Comparison of ENCODE assay signal across 22 mouse cellular contexts in genomic region chr1:152140175-152140574, GRCm38 (mm10). TPM values are rescaled to one million over a fixed set of nuclear protein-coding genes. Genes with fewer than 3 reads are reported as not detected.
A peak's percentile ranks its signal among the peaks of the same experiment; 100 is the strongest.
DNase-seq lines count a peak whose midpoint lies in the region; ATAC-seq and TF ChIP-seq lines count a peak whose summit lies in the region.
"Had no signal": no experiment of that assay in that cellular context is flagged by ENCODE, and none has a peak within 500 bp of the region (broad histone marks: within the 10 kb centered on the region; RNA-seq: fewer than 3 reads in every experiment).

No protein-coding gene starts in this region.

- intact Hi-C loops in gastrocnemius, adult 2 months (cut with DNase I), result no loop called here
- intact Hi-C loops in heart, postnatal 10 days (cut with DNase I), result no loop called here

- no peak overlapping the region for H3K9ac ChIP-seq in kidney, postnatal 0 days (ENCODE audit: low read depth, low read length)
- H3K9ac ChIP-seq: forebrain, embryonic 13.5 days; hindbrain, embryonic 12.5 days; limb, embryonic 12.5 days; liver, embryonic 13.5 days; midbrain, embryonic 12.5 days had no signal

- H3K27me3 ChIP-seq in kidney, postnatal 0 days (ENCODE audit: insufficient read depth, low read length), result no peaks in the 10 kb centered on the region
- H3K27me3 ChIP-seq: forebrain, embryonic 13.5 days; hindbrain, embryonic 12.5 days; limb, embryonic 12.5 days; liver, embryonic 13.5 days; midbrain, embryonic 12.5 days; Patski had no signal

- no peak for ATAC-seq in kidney, postnatal 0 days (replicated peaks; ENCODE audit: low FRiP score, low read depth)
- ATAC-seq: forebrain, embryonic 13.5 days; intestine, postnatal 0 days; Patski had no signal

- peak overlapping the region; percentile 52; the same call in 1 of the 2 replicates for H3K27ac ChIP-seq in gastrocnemius, adult 2 months
- H3K27ac ChIP-seq in kidney, postnatal 0 days, result no peak overlapping the region
- H3K27ac ChIP-seq: forebrain, embryonic 13.5 days; hindbrain, embryonic 12.5 days; limb, embryonic 12.5 days; liver, embryonic 13.5 days; midbrain, embryonic 12.5 days; stomach, postnatal 0 days had no signal

- TF ChIP-seq CTCF in gastrocnemius, adult 2 months (IDR thresholded peaks at IDR 0.05), result no peak
- TF ChIP-seq CTCF in kidney, postnatal 0 days (IDR thresholded peaks at IDR 0.05; ENCODE audit: low read depth), result no peak

- H3K4me3 ChIP-seq in gastrocnemius, adult 2 months, result no peak overlapping the region
- H3K4me3 ChIP-seq in kidney, postnatal 0 days (replicated peaks; ENCODE audit: low read depth, low read length), result no peak overlapping the region
- H3K4me3 ChIP-seq: forebrain, embryonic 13.5 days; hindbrain, embryonic 12.5 days; limb, embryonic 12.5 days; liver, embryonic 13.5 days; midbrain, embryonic 12.5 days had no signal

- DNase-seq in gastrocnemius, adult 2 months, result peak; percentile 50
- DNase-seq in gastrocnemius, postnatal 4 days (ENCODE audit: low spot score in 2 of 2), result no peak
- DNase-seq in heart, adult 9 months (ENCODE audit: low spot score in 2 of 2), result peak; percentile 52 to 67
- DNase-seq in heart, postnatal 4 days, result no peak
- DNase-seq in heart, postnatal 10 days, result peak; percentile 25 to 37
- peak; percentile 12 for DNase-seq in kidney, postnatal 0 days (ENCODE audit: low spot score)
- no peak for DNase-seq in lung, postnatal 36 days
- no peak for DNase-seq in frontal cortex, adult 2 months (ENCODE audit: extremely low spot score in 1 of 2, low spot score in 1 of 2)
- DNase-seq: cerebellum, adult 9-10 months; layer of hippocampus, postnatal 36 days; liver, embryonic 13.5 days; lung, adult 2 months; lung, postnatal 14 days; thymus, adult 2 months; thymus, postnatal 4 days had no signal

- H3K9me3 ChIP-seq in kidney, postnatal 0 days (replicated peaks; ENCODE audit: low read length), result no peaks in the 10 kb centered on the region
- H3K9me3 ChIP-seq: forebrain, embryonic 13.5 days; liver, embryonic 13.5 days; midbrain, embryonic 12.5 days had no signal

- H3K4me1 ChIP-seq in kidney, postnatal 0 days (replicated peaks; ENCODE audit: insufficient read depth, low read length), result no peaks in the 10 kb centered on the region
- H3K4me1 ChIP-seq: forebrain, embryonic 13.5 days; hindbrain, embryonic 12.5 days; limb, embryonic 12.5 days; liver, embryonic 13.5 days; midbrain, embryonic 12.5 days had no signal

- 60% methylated on average over 5 of the region's 5 CpGs for WGBS in kidney, postnatal 0 days

- no peaks in the 10 kb centered on the region for H3K36me3 ChIP-seq in kidney, postnatal 0 days (ENCODE audit: insufficient read depth, low read length)
- H3K36me3 ChIP-seq: hindbrain, embryonic 12.5 days; limb, embryonic 12.5 days; liver, embryonic 13.5 days; midbrain, embryonic 12.5 days had no signal

- H3K4me2 ChIP-seq in kidney, postnatal 0 days (ENCODE audit: low read length), result no peak overlapping the region
- H3K4me2 ChIP-seq: forebrain, embryonic 13.5 days; hindbrain, embryonic 12.5 days; limb, embryonic 12.5 days; liver, embryonic 13.5 days; midbrain, embryonic 12.5 days had no signal

RNA-seq across cellular contexts. Expression of gene 1700025G04Rik, which starts 50.2 kb away (rescaled TPM):
- 10 to 100 TPM; 66.2 to 72.2 TPM for total RNA-seq in gastrocnemius, adult 2 months (2021)
- 10 to 100 TPM; 68.5 to 84.0 TPM for total RNA-seq in gastrocnemius, postnatal 4 days (2021)
- 10 to 100 TPM; 62.8 to 67.7 TPM for total RNA-seq in heart, postnatal 4 days (2021)
- total RNA-seq in heart, postnatal 10 days (2021), result 10 to 100 TPM; 56.4 to 60.5 TPM
- polyA plus RNA-seq in kidney, postnatal 0 days (2015; fragmentation: Nextera tagmentation; extraction: Ambion mirVana), result 14.8 and 15.5 TPM in 2 replicates
- polyA plus RNA-seq in frontal cortex, adult 2 months (2012; rRNA removed), result 25.1 and 26.6 TPM in 2 replicates

Comparison
In these comparisons a context has a peak if more than half of its experiments do, and no peak if none do; other contexts are left out.
1. DNase-seq: peak in gastrocnemius, adult 2 months (single experiment), heart, adult 9 months (2 of 2), heart, postnatal 10 days (2 of 2) and kidney, postnatal 0 days (single experiment); none in gastrocnemius, postnatal 4 days (0 of 2), heart, postnatal 4 days (single experiment), lung, postnatal 36 days (single experiment) and frontal cortex, adult 2 months (0 of 2).